Mouse (Mus musculus) kidney, postnatal 14 days (tissue): ENCODE results near the gene Prpsap1.
"Not testable (repeated sequence)": the region's sequence is repeated elsewhere in the genome, so short reads cannot be mapped to it uniquely, and the experiment has no call there.

Source experiments
- DNase-seq: peaks from one replicate; pipeline ENCODE4 v3.0.0; 2022; ENCODE audit warnings: mixed read lengths

The Prpsap1 gene

GRCm38 (mm10) chr11:116515330-116516020, 21.5 kb upstream of the Prpsap1 start:
- peak; percentile 41 for DNase-seq

- DNase-seq = no peak
Observed at GRCm38 (mm10) chr11:116513531-116514038, 19.6 kb upstream of the Prpsap1 start.

DNA sequence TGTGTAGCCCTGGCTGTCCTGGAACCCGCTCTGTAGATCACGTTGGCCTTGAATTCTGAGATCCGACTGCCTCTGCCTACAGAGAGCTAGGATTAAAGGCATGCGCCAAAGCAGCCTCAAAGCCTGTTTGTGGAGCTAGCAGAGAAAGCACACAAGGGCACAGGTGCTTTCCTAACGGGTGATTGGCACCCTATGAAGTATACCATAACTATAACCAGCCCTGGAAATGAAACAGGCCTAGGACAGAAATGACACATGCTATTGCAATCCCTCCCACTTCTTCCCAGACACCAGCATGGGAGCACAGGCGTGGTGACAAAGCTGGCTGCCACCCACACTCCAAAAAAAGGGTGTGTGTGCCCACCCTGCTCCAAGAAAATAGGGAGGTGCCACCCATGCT, 19.0 kb upstream of the Prpsap1 start:
- no peak for DNase-seq

DNA sequence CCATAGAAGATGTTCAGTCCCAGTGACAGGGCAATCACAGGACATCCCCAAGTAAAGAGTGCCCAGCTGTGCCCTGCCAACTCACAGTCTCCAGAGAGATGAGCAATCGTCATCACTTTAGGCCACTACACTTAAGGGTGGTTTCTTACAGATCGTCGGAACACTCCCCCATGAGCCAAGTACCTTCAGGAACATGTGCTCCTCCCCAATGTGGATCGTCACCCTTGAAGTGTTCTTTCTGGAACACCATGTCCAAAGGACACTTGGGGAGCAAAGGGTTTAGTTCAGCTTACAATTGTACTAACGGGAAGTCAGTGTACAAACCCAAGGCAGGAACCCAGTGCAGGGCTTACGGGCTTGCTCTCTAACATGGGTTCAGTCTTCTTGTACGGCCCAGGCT, 18.2 kb upstream of the Prpsap1 start:
- no peak for DNase-seq

DNA sequence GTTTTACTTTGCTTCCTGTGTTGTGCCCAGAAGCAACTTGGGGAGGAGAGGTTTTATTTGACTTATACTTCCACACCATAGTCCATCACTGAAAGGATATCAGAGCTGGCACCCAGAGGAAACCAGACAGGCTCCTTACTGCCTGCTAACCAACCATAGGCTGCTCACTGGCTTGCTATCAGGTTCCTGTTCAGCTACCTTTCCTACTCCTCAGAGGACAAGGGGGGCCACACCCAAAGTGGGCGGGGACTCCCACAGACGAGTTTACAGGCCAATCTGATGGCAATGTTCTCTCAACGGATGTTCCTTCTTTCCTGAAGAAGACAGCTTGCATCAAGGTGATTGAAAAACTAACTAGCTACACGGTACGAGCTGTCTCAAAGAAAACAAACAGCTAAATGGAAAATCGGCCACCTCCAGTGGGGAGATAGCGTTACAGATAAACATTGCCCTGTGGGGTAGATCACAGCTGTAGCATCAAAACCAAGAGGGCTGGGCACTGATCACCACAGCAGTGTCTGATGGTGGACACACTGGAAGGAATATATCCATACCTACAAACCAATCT, 17.4 kb upstream of the Prpsap1 start:
- DNase-seq = no peak

GRCm38 (mm10) chr11:116508689-116509088, 14.7 kb upstream of the Prpsap1 start:
- no peak for DNase-seq

DNA sequence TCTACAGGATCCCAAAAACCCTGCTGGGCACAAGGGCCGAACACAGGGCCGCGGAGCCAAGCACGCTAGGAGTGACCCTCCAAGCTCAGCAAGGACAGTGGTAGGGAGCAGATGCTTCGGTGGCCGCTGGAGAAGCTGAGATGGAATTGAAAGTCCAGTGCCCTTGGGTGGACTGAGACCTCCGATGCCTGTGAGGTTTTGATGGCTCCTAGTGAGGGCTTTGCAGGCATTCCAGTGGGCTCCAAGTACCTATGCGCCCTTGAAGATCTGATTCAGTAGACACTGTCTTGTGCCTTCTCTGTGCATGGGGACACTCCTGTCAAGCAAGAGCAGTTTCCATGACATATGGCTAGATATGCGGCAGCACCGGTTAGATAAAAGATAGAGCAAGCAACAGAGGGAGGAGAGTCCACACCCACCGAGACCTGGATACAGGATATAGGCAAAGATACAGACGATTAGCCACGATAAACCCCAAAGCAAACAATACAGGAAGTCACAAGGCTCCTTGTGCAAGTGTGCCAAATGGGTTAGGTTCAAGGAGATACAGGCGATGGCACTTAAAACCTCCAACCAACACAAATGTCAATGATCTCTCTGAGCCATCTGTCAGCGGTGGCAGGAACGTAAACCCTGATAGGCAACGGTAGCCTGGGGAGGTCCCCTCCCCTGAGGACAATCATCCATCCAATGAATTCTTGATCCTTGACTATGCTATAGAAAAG, 12.3 kb upstream of the Prpsap1 start:
- no peak for DNase-seq

- no peak for DNase-seq
Observed at GRCm38 (mm10) chr11:116505573-116505972, 11.6 kb upstream of the Prpsap1 start.

GRCm38 (mm10) chr11:116504516-116504915, 10.5 kb upstream of the Prpsap1 start:
- DNase-seq = no peak

DNA sequence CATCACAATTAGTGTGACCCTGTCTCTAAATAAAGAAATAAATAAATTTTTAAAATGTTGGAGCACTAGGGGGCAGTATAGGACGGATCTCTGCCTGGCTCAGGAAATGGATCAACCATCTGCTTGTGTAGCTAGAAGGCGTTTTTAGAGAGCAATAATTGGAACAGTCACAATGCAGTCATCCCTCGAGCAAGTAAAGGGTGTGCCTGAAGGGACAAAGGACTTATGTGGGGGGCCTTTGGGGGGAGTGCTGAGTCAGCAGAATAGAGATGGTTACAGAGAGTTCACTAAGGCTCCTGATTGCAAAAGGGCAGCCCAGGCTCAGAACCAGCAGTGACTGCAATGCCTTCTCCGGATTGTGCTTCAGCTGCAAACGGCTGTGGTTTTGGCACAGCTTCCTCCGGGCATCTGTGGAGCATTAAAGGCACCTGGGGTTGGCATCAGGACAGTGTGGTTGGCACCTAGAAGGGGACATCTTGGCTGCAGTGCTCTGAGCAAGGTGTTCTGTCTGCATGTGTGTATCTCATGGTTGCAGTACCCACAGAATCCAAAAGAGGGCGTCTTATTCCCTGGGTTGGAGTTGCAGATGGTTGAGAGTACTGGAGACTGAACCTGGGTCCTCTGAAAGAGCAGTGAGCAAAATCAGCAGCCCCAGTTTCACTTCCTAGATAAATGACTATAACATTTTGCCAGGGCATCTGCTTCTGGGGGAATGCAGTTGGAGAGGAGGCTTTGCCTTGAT, 7.2 kb upstream of the Prpsap1 start:
- DNase-seq = peak; percentile 47

DNA sequence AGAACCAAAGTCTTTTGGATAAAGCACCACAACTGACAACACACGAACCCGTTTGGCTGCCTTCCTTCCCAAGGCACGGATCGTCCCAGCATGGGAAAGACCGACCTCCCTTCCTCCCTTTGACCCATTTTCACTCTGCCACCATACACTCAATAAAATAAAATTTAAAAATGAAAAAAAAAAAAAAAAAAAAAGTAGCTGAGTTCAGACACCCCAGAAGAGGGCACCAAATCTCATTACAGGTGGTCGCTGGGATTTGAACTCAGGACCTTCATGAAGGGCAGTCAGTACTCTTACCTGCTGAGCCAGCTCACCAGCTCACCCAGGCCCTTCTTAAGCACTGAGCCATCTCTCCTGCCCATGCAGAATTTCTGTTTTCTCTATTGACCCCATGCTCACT, 5.0 kb upstream of the Prpsap1 start:
- DNase-seq = no peak

- DNase-seq = no peak
Observed at GRCm38 (mm10) chr11:116498596-116498995, 4.6 kb upstream of the Prpsap1 start.

DNA sequence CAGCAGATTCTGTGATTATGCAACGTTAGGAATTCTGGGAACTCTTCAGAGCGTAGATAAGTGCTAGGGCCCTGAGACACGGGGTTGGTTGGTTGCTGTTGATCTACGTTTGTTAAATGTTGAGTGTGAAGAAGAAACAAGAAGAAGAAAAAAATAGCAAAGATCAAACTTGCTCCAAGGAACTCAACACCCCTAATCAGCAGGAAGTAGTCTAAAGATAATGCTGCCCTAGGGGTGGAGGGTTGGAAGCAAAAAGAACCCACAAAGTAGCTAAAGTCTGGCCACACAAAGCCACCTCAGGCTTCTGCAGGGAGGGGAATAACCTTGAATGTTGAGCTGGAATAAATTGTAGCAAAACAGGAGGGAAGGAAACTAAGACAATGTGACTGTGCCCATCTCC, 3.3 kb upstream of the Prpsap1 start:
- DNase-seq = no peak

DNA sequence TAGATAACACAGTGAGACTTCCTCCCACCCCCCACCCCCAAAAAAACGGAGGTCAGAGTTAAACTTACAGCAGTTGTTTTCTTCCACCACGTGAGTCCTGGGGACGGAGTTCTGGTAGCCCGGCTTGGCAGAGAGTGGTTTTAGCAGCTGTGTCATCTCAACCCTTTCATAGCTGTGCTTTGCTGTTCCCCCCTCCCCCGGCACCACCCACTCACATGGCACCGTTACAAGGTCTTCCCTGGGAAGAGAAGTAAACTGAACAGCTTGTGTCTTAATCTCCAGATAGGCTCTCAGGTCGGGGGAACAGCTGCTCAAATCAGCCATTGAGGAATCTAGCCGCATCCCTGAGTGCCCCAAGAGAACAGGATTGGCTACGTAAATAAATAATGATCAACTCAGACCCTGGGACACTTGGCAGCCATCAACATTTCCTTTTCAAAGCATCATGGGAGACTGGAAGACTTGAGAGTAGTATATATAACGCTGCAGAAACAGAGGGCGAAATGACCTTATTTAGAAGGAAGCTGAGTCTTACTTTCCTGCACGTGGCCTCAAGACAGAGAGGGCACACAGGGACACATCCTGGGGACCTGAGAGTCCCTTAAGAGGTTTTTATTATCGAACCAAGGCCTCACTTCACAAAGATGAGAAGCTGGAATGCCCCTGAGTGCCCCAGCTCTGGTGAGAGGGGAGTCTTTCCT, 622 bp upstream of the Prpsap1 start:
- peak; percentile 85 for DNase-seq

GRCm38 (mm10) chr11:116493191-116493590, 811 bp downstream of the Prpsap1 start:
- DNase-seq = no peak

DNA sequence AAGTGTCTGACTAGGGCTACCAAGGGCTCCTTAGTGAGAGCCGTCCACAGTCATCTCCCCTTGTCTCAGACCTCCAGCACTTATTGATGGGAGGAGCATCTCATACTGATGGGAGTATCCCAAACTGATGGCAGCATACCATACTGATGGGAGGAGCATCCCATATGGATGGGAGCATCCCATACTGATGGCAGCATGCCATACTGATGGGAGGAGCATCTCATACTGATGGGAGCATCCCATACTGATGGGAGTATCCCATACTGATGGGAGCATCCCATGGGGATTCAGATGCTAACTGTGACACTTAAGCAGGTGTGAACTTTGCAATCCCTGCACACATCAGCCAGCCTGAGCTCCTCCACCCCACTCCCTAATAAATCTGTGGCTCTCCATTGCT, 1.5 kb downstream of the Prpsap1 start:
- not testable (repeated sequence) for DNase-seq

DNA sequence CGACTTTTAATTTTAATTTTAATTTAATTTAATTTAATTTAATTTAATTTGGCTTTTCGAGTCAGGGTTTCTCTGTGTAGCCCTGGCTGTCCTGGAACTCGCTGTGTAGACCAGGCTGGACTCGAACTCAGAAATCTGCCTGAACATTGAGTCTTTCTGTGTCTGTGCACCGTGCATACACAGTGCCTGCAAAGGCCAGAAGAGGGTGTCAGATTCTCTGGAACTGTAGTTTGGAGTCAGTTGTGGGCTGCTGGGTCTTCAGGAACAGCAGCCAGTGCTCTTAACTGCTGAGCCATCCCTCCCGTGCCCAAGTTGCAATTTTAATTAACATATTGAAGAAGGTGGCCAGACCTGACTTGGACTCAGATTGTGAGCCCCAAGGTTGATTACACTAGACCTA, 2.7 kb downstream of the Prpsap1 start:
- no peak for DNase-seq

- peak; percentile 93 for DNase-seq
Observed at GRCm38 (mm10) chr11:116490232-116491107, 3.5 kb downstream of the Prpsap1 start.

- DNase-seq = no peak
Observed at GRCm38 (mm10) chr11:116489771-116490231, 4.2 kb downstream of the Prpsap1 start.

DNA sequence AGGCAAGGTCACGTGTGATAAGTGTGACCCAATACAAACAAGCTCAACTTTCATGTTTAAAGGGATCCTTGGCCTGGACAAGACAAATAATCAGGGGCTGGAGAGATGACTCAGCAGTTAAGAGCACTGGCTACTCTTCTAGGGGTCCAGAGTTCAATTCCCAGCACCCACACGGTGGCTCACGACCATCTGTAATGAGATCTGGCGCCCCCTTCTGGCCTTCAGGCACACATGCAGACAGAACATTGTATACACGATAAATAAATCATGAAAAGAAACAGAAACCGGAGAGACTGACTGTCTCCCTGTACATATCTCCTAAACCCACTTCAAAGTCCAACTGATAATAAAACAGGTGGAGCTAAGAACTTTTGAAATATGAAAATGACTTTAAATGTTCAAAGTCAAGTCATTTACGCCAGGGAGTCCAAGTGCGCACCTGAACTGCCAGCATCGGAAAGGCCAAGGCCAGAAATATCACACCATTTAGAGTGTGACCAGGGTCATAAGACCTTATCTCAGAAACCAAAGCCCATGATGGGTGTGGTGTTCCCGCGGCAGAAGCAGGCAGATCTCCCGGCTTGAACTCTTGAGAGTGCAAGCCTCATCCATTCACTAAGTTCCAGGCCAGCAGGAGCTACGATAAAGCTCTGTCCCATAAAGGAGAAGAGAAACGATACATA, 5.2 kb downstream of the Prpsap1 start:
- no peak for DNase-seq

GRCm38 (mm10) chr11:116488207-116488606, 5.8 kb downstream of the Prpsap1 start:
- no peak for DNase-seq
